Mouse (Mus musculus) monocyte, adult 2 months (primary cell): ENCODE measurements around the gene Fut11.
"Not testable (repeated sequence)": the region's sequence is repeated elsewhere in the genome, so short reads cannot be mapped to it uniquely, and the experiment has no call there.

Source experiments
- DNase-seq, 2 experiments: peaks; one replicate each; pipeline ENCODE4 v3.0.0; 2022; ENCODE audit warnings: low spot score in 2 of 2, low read depth in 1 of 2

Fut11 gene

DNA sequence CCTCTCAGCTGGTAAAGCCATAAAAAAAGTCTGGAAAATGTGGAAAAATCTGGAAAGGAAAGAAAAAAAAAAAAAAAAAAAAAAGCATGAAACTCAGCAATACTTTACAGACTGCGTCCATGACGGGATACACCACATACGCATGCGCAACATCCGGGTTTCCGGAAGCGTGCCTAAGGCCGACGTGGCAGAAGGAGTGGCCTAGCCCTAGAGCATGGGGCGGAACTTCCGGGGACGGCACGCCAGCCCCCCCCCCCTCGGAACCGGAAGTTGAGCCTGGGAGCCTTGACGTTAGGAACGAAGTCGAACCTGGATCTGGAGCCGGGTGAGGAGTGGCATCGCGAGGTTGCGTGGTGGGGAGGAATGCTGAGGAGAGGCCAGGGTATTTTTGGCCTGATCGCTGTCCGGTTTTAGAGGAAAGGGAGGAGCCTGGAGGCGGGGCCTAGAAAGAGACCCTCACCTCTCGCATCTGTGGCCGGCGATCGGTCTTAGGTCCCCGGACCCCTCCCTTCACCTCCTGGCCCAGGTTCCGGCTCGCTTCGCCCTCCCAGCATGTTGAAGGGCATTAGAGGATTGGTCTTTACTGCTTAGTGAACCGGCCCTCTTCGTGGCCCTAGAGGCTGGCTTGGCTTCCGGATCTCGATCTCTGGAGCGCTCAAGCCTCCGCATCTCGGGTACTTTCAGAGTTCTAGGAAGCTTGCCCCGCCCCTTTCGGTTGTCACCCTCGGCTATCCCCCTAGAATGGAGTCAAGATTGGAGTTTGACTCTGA, 20.5 kb upstream of the Fut11 start, which contains the start of gene Sec24c:
TSS of gene Sec24c (plus strand) at position 245 of the 770 bp plus-strand sequence.
- peak; percentile 93 to 94 for DNase-seq

- DNase-seq, result no peak
Observed at GRCm38 (mm10) chr14:20677906-20678305, 16.9 kb upstream of the Fut11 start.

- no peak for DNase-seq
Observed at GRCm38 (mm10) chr14:20681742-20682141, 13.0 kb upstream of the Fut11 start.

GRCm38 (mm10) chr14:20682498-20682897, 12.3 kb upstream of the Fut11 start:
- no peak for DNase-seq

GRCm38 (mm10) chr14:20686576-20686975, 8.2 kb upstream of the Fut11 start:
- DNase-seq, result no peak

GRCm38 (mm10) chr14:20689009-20689408, 5.8 kb upstream of the Fut11 start:
- DNase-seq, result no peak

GRCm38 (mm10) chr14:20691772-20692171, 3.0 kb upstream of the Fut11 start:
- no peak for DNase-seq

GRCm38 (mm10) chr14:20693589-20694101, 1.1 kb upstream of the Fut11 start:
- DNase-seq, result no peak

DNA sequence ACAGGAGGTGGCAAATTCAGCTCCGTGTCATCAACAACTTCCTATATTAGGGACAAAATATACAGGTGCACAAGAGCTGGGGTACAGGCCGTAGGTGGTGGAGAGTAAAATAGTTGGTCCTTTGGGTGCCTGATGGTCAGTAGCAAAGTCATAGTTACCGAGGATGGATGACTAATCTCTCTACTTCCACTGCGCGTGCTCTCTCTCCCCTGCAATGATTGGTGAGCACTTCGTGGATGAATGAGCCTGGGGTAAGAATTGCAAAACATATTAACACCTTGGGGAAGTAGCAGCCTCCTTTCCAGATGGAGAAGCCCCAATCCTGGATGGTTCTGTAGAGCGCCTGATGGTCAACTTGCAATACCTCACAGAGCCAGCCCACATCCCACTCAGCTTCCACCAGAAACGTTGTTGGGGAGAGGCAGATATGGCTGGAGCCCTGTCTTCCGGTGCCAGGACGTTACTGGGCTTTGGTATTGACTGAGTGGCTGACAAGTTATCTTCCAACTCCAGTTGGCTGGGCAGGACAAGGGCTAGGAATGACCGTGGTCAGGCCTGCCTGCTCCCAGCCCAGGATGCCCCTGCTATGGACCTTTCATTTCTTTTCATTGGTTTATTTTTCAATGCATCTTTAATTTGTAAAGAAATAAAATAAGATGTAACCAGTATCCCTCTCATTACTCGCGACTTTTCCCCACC, 434 bp upstream of the Fut11 start:
- no peak for DNase-seq

- no peak for DNase-seq
Observed at GRCm38 (mm10) chr14:20695761-20696520, 1.2 kb downstream of the Fut11 start.

GRCm38 (mm10) chr14:20696986-20697385, 2.2 kb downstream of the Fut11 start:
- no peak for DNase-seq

GRCm38 (mm10) chr14:20698515-20698914, 3.7 kb downstream of the Fut11 start:
- DNase-seq, result no peak

- no peak for DNase-seq
Observed at GRCm38 (mm10) chr14:20700362-20700761, 5.6 kb downstream of the Fut11 start.

DNA sequence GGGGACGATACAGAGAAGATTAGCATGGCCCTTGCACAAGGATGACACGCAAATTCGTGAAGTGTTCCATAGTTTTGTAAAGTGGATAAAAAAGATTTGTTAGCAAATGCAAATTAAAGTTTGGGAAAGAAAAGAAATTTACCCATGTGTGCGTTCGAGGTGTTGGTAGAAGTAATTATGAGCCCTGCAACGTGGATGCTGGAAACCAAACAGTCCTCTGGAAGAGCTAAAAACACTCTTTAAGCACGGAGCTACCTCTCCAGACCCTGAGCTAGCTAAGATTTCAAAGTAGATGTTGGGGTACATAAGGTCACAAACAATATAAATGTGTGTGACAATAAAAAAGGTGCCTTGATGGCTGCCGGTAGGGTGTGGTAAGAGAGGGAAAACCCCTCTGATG, 6.8 kb downstream of the Fut11 start:
- DNase-seq, result no peak

DNA sequence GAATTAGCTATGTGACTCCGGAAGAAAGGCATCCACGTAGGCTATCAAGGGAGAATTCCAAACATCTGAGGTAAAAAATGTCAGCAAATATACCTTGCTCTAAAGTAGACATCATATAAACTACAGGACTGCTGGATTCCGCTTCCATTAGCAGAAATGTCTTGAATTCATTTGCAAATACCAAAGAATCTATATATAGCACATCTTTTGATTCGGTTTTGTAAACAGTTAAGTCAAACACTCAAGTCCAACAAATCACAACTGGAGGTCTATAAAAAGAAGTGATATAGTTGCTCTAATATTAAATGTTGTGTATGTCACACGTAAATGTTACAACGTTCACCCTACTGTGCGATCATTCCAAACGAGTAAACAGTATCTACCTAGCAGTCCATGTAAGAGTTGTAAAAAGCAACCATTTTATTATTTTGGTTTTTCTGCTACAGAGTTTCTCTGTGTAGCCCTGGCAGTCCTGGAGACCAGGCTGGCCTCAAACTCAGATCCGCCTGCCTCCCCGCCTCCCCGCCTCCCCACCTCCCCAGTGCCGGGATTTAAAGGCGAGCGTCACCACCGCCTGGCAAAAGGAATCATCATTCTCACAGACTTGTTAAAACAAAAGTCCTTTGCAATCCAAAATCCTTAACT, 7.5 kb downstream of the Fut11 start:
- DNase-seq, result no peak

DNA sequence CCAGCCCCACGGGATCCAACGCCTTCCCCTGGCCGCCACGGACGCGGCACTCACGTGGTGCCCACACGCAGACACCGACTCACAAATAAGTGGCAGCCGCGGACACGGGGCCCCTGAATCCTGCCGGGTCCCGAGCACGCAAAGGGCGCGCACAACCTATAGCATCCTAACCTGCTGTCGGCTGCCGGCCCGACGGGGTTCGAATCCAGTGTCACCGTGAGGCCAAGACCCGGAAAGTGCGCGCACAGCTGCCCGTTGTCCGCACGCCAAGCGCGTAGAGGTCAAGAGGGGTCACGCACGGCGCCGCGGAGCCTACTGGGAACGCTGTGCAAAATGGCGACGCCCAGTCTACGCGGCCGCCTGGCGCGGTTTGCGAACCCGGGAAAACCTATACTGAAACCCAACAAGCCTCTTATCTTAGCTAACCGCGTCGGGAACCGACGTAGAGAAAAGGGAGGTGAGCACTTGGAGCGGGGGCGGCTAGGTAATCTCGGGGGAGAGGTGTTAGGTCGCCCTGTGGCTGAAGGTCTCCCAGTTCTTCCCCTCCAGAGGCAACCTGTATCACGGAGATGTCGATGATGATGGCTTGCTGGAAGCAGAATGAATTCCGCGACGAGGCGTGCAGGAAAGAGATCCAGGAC, 8.1 kb downstream of the Fut11 start, which contains the start of gene Chchd1:
TSS of gene Chchd1 (plus strand) at position 266 of the 641 bp plus-strand sequence.
- peak; percentile 51 to 80 for DNase-seq

DNA sequence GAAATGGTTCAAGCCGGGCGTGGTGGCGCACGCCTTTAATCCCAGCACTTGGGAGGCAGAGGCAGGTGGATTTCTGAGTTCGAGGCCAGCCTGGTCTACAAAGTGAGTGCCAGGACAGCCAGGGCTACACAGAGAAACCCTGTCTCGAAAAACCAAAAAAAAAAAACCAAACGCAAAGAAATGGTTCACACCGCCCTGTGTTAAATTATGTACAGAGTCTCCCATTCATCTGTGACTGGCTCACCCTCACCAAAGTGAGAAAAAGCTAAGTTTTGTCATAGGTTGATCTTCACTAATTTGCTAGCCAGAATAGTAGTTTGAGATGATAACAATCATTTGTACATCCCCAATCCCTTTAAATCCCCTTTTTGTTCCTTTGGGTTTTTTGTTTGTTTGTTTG, 8.7 kb downstream of the Fut11 start:
- DNase-seq, result not testable (repeated sequence)

DNA sequence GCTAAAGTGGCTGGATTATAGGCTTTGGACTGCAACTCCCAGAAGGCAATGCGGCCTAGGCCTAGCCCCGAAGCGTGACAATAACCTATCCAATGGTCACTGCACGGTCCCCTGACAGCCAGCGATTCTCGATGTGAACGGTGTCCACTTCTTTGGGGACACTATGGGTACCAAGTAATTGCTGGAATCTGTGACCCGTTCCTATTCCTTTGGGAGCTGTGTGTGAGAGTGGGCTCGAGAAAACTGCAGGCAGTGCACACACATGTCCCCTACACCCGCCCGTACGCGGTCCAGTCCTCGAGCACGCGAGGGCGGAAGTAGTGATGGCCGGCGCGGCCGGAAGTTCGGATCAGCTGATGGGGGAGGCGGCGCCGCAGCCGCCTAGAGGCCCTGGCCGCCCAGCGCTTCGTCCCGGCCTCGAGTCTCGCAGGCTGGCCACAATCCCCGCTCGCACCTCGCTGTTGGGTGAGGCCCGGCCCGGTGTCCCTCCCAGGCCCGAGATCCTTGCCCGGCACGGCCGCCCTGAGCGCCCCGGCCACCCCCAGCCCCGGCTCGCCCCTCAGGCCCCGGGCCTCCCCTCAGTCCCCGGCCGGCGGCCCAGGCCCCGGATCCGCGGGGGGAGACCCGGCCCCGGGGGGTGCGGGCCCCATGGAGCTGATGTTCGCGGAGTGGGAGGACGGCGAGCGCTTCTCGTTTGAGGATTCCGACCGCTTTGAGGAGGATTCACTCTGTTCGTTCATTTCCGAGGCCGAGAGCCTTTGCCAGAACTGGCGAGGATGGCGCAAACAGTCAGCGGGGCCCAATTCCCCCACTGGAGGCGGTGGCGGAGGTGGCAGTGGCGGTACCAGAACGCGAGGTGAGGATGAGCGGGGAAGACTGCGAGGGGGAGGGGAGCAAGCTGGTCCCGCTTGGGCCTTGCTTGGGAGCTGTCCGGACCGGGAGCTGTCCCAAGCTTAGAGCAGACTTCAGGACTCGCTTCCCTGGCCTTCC, 12.7 kb downstream of the Fut11 start, which contains the start of gene Zswim8:
TSS of gene Zswim8 (plus strand) at position 352 of the 990 bp plus-strand sequence.
- DNase-seq, result peak; percentile 67 to 82

- no peak for DNase-seq
Observed at GRCm38 (mm10) chr14:20708239-20708638, 13.5 kb downstream of the Fut11 start.
